In the genomic region with DNA sequence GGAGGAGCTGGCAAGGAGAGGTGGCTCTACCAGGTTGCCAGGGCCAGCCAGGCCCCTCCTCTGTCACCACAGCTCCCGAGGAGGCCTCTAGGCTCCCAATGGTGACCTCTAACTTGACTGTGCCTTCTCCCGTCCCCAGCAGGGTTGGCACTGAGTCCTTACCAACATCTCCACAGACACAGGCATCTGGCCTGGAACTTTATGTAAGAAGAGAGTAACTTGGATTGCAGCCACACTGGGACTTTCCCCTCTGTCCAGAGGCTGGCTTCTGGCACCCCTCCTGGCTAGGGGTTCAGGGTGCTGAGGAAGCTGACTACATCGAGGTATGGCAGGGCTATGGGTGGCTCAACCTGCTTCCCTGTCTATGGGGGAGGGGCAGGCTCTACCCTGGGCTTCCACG, we compare ENCODE assay signal across 10 mouse cellular contexts. TPM values are rescaled to one million over a fixed set of nuclear protein-coding genes. Genes with fewer than 3 reads are reported as not detected.
DNase-seq lines count a peak whose midpoint lies in the region; ATAC-seq lines count a peak whose summit lies in the region.
"Had no signal": no experiment of that assay in that cellular context is flagged by ENCODE, and none has a peak within 500 bp of the region (broad histone marks: within the 10 kb centered on the region; RNA-seq: fewer than 3 reads in every experiment).

No protein-coding gene starts in this region.

- peak; percentile 61 for DNase-seq in cerebellum, adult 11-12 months
- DNase-seq in cerebellum, adult 11 months: no peak
- peak; percentile 39 for DNase-seq in kidney, adult 18-20 months
- DNase-seq in brain, adult 2 months (ENCODE audit: low read depth, low spot score): peak; percentile 57
- DNase-seq in kidney, postnatal 36 days: peak; percentile 57 to 58
- no peak for DNase-seq in embryo, embryonic 11 days
- no peak for DNase-seq in spleen, postnatal 10 days (ENCODE audit: low spot score in 2 of 2)

- no peak overlapping the region for H3K4me3 ChIP-seq in kidney, embryonic 14.5 days (ENCODE audit: low read length)
- H3K4me3 ChIP-seq: embryonic facial prominence, embryonic 13.5 days had no signal

- no peak overlapping the region for H3K9ac ChIP-seq in kidney, embryonic 14.5 days (ENCODE audit: low read depth, low read length)
- H3K9ac ChIP-seq: embryonic facial prominence, embryonic 13.5 days had no signal

- 0 out of 2 replicates have a peak, but pooled peaks cover 5% of the 10 kb centered on the region for H3K4me1 ChIP-seq in kidney, embryonic 14.5 days (ENCODE audit: control insufficient read depth, insufficient read depth, low read length)

- H3K27ac ChIP-seq in kidney, embryonic 14.5 days (ENCODE audit: low read depth, low read length): no peak overlapping the region
- H3K27ac ChIP-seq: embryonic facial prominence, embryonic 13.5 days; macrophage had no signal

- H3K9me3 ChIP-seq in kidney, embryonic 14.5 days (ENCODE audit: control insufficient read depth, low read length): no peaks in the 10 kb centered on the region
- H3K9me3 ChIP-seq: embryonic facial prominence, embryonic 13.5 days had no signal

- no peak overlapping the region for H3K4me2 ChIP-seq in kidney, embryonic 14.5 days (replicated peaks; ENCODE audit: low read depth, low read length)
- H3K4me2 ChIP-seq: embryonic facial prominence, embryonic 13.5 days had no signal

- H3K27me3 ChIP-seq in kidney, embryonic 14.5 days (ENCODE audit: control insufficient read depth, insufficient read depth, low read length): no peaks in the 10 kb centered on the region
- H3K27me3 ChIP-seq: embryonic facial prominence, embryonic 13.5 days had no signal

- H3K36me3 ChIP-seq in kidney, embryonic 14.5 days (ENCODE audit: control insufficient read depth, insufficient read depth, low read length): peaks cover 21% of the 10 kb centered on the region; the same call in 1 of the 2 replicates

- 73% methylated on average over 4 of the region's 4 CpGs for WGBS in kidney, embryonic 14.5 days

- no peak for ATAC-seq in kidney, embryonic 14.5 days (ENCODE audit: low FRiP score, low TSS enrichment)

RNA-seq across cellular contexts. Expression of a gene that starts 13.7 kb away (rescaled TPM):
- polyA plus RNA-seq in kidney, embryonic 14.5 days (2014; fragmentation: Nextera tagmentation; extraction: Ambion mirVana): 6.4 and 8.0 TPM in 2 replicates

Comparison
In these comparisons a context has a peak if more than half of its experiments do, and no peak if none do; other contexts are left out.
1. DNase-seq: peak in cerebellum, adult 11-12 months (single experiment), kidney, adult 18-20 months (single experiment), brain, adult 2 months (single experiment) and kidney, postnatal 36 days (2 of 2); none in cerebellum, adult 11 months (single experiment), embryo, embryonic 11 days (single experiment) and spleen, postnatal 10 days (0 of 2).